Mouse (Mus musculus): Measurements from ENCODE around the gene Cenpx.
"Not testable (repeated sequence)": the region's sequence is repeated elsewhere in the genome, so short reads cannot be mapped to it uniquely, and the experiment has no call there.

Cenpx gene

DNA sequence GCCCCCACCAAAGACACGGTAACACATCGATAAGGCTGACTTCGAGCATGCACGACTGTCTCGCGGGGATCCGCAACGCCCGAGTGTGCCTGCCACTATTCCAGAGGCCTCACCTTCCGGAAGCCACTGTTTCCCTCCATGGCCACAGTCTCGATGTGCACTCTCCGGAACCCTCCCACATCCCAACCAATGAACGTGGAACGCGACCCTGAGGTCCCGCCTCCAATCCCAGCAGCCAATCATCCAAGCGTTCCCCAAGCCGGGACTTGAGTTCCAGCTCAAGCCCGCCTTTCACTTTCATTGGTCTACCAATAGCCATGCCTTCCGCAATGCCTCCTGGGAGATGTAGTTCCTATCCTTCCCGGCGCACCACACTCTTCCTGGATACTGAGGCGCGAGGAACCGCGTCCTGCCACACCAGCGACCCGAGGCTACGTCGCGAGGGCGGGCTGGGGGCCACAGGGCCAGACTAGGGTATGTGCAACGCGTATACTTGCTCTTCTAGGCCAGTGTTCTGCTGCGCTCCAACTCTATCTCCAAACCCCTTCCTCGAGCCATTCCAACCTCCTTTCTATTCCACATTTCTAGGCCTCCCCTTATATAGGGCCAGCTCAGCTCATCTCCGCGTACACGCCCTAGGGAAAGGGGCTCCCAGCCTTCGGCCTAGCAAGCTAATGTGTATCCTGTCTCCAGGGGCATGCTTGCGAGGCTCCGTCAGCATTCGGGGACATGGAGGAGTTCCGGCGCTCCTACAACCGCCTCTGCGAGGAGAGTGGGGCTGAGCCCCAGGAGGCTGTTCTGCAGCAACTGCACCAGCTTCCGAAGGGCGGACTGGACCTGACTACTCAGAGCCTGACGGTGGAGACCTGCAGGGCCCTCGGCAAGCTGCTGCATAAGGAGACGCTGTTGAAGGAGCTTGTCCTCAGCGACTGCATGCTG lies at the start of gene Cenpx, which contains the start of gene Lrrc45:
TSS of gene Cenpx (minus strand) at position 159 of the 939 bp plus-strand sequence.
TSS of gene Lrrc45 (plus strand) at position 346 of the 939 bp plus-strand sequence.
- peak; percentile 99 for DNase-seq (ENCODE audit: low spot score in 2 of 2)

DNA sequence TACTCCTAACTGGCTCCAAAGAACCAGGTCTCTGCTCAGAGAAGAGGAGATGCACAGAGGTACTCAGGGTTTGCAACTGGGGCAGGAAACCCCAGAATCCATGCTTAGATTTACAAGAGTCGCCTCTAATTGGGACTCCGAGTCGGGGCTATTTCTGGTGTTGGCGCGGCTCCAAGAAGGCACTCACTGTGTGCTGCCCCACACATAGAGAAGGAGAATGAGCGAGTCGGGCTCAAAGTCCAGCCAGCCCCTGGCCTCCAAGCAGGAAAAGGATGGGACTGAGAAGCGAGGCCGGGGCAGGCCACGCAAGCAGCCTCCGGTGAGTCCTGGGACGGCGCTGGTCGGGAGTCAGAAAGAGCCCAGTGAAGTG lies 49.1 kb upstream of the Cenpx start, which contains the start of gene Hmga1b:
TSS of gene Hmga1b (plus strand) at position 123 of the 370 bp plus-strand sequence.
- not testable (repeated sequence) for DNase-seq (ENCODE audit: low spot score in 2 of 2)

DNA sequence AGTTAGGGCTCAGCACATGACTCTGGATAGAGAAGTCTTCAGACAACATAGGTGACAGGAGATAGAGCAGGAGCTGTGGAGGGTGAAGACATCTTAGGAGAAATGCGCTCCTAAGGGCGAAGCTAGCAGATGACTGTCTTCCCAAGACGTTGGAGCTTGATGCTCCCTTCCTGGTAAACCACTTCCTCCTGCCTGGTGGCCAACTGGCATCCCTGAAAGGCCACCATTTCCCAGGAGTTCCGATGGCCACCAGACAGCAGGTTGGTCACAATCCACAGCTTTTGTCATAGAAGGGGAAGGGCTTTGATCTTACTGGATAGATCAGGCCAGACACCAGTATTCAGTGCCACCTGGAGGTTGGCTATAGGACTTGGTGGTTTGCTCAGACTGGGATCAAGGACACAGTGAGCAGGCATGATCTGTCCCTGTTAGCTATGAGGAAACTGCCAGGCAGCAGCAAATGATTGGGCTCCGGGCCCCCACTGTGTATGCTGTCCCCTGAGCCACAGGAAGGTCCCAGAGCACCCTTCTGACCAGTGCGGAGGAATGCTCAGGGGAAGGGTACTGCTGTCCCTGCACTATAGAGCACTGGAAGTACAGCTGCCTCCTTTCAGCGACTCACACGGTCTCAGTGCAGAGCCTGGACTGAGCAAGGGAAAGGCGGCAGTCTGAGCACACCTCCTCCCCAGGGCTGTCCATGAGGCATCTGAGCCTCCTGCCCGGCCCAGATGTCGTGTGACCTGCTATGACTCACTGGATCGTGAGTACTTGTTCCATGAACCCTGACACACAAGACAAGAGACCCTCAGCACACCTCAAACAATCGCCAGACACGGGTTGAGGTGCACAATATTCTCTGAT lies 48.5 kb upstream of the Cenpx start:
- no peak for DNase-seq (ENCODE audit: low spot score in 2 of 2)

DNA sequence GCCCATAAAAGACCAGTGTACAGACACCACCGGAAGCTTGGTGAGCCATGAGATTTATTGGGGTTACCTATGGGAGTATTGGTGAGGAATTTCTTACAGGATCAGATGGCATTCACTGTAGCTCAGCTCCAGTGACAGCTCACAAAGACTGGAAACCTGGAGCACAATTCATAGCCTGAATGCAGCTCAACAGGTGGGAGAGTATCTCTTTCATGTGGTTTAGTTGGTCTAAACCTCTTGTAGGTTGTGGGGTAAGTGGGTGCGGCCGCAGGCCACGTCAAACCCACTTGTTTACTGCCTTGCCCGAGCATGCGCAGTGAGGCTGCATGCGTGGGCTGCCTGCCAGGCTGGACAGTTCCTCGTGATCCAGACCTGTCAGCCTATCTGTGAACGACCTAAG lies 46.7 kb upstream of the Cenpx start:
- DNase-seq (ENCODE audit: low spot score in 2 of 2), result no peak

DNA sequence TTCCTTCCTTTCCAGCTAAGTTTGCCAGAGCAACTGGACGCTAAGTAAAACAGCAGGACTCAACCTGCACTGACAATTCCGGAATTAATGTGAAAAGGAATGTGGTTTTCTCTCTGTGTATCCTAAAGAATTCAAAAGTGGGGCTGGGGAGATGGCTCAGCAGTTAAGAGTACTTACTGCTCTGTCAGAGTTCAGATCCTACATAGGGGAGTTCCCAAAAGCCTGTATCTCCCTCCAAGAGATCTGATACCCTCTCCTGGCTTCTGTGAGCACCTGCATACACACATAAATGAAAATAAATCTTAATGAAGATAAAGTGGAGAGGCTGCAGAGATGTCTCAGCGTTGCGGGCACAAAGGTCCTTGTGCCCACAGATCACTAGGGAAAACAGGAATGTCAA lies 38.1 kb upstream of the Cenpx start:
- no peak for DNase-seq (ENCODE audit: low spot score in 2 of 2)

DNA sequence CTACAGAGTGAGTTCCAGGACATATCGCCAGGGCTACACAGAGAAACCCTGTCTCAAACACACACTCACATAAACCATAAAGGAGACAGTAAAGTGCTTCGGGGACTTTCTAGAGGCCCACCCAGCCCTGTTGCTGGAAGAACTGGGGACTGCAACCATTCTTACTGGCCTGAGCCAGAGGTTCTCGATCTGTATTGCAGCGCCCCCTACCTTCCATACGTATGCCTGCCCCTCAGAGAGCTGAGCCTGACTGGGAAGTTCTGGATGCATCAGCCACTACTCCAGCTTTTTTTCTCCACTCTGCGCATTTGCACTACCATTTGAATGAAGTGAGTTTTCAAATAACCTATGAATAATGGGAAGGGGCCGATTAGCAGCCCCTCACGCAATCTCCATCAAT lies 35.9 kb upstream of the Cenpx start:
- DNase-seq (ENCODE audit: low spot score in 2 of 2), result no peak

DNA sequence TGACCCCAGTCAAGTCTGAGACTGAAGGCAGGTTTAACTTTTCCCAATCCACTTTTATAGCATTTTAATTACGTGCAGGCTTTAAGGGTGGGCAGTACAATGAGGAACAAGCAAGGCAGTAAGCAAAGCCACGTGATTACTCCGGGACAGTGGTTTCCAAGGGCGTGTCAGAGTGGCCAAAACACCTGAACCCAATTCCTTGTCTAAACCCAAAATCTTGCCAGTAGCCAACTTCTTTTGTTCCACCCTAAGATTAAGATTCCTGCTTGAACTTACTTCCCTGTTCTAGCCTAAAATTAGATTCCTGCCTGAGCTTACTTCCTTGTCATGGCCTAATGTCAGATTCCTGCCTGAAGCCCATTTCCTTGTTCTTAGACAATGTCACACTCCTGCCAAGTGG lies 34.4 kb upstream of the Cenpx start:
- no peak for DNase-seq (ENCODE audit: low spot score in 2 of 2)

DNA sequence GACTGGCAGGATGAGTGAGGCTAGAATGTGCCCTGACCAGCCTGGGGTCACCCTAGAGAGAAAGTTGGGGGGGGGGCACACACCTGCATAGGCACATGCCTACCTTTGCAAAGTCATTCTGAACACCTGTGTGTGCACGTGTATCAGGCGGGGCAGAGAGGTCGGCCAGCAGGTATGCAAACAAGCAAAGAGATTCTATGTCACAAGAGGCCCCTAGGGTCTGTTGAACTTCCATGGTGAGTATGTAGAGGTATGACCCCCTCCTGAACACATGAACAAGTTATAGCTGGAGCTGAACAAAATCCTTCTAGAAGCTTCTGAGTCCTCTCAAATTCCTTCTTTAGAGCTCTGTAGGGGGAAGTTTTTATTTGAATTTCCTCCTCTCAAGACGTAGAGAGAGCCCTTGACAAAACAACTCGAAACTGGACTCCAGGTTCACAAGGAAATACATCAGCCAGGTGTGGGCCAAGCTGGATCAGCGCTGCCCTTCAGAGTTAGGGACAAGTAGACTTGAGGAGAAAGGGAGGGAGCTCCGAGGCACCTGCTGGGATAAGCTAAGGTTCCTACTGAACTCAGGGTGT lies 30.7 kb upstream of the Cenpx start:
- DNase-seq (ENCODE audit: low spot score in 2 of 2), result no peak

DNA sequence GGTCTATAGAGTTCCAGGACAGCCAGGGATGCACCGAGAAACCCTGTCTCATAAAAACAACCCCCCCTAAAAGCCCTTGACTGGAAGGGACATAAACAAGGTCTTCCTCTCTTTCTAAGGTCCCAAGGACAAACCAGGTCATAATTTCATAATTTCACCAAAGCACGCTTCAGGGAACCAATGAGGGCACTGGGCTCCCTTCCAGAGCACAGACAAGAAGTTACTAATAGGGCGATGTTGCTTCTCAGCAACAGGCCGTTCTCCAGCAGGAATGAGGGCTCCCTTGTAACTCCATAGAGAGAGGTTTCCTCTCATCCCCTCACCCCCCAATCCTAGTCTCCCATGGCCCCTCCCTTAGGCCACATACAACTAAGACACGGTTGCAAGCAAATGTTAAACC lies 27.4 kb upstream of the Cenpx start:
- DNase-seq (ENCODE audit: low spot score in 2 of 2), result no peak

DNA sequence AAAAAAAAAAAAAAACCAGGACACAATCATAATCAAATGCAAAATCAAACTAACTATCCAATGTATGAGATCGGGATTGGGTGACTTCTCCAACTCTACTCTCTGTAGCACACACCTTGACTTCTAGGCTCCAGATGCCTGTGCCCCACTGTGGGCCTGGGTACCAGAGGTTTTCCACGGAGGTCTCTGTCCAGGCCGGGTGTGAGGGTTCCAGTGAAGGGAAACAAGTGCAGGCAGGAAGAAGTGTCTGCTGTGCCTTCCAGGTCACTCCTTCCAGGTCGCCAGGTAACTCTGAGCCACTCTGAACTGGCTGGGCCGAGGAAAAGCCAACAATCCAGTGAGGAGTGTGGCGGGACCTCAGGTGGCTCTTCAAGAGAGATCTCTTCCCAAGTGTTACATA lies 22.9 kb upstream of the Cenpx start:
- no peak for DNase-seq (ENCODE audit: low spot score in 2 of 2)

DNA sequence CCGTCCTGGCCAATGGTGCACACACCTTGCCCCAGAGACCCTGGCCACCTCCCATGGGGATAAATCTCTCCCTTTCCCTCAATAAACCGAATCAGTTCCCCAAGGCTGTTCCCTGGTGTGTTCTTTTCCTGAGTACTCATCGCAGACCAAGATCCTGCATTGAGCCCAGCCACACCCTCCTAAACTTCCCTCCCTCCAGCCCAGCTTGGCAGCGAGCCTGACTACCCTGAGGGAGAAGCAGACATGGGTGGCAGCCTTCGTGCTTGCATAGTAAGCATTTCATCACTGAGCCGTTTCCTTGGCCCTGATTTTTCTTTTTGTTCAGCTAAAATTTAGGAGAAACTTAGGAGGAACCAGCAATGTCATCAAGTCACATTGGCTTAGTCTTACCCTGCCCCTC lies 20.0 kb upstream of the Cenpx start:
- DNase-seq (ENCODE audit: low spot score in 2 of 2), result no peak

DNA sequence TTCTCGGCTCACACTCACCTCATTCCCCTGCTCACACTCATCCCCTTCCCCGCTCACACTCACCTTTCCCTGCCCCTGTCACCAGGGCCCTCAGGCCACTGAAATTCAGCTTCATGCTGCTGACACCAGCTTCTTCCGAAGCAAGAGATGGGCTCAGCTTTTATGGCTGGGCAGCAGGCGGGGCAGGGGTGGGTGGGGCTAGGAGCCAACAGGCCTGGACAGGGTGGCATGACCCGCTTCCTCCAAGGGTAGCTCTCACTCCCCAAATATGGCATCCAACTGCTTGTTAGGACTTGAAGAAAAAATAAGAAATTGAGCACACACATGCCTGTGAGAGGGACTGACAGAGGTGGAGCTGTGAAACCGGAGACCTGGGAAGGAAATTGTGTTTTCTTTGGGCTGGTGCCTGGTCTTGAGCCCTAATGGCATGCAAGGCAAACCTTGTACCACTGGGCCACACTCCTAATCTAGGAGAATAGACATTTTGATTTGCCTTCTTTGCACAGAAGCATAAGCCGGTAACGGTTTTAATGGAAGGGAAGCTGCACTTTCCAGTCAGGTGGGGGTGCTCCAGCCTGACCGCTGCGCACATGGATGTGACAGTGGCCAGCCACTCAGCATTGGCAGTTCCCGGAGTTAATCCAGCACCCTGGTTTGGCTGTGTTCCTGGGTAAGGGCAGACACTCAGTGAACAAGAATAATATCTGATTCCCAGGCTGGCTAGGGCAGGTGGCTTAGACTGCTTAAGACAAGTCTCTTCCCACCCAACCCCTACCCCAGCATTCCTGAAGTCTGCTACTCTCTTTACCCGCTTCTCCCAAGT lies 18.5 kb upstream of the Cenpx start, which contains the start of gene Cbr2:
TSS of gene Cbr2 (minus strand) at position 257 of the 823 bp plus-strand sequence.
- no peak for DNase-seq (ENCODE audit: low spot score in 2 of 2)

DNA sequence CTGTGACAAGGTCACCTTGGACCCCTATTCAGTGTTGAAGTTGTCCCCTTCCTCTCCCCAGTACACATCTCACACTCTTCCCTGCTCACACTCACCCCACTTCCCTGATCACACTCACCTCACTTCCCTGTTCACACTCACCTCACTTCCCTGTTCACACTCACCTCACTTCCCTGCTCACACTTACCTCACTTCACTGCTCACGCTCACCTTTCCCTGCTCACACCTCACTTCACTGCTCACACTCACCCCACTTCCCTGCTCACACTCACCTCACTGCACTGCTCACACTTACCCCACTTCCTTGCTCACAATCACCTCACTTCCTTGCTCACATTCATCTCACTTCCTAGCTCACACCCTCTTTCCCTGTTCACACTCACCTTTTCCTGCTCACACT lies 17.9 kb upstream of the Cenpx start:
- no peak for DNase-seq (ENCODE audit: low spot score in 2 of 2)

DNA sequence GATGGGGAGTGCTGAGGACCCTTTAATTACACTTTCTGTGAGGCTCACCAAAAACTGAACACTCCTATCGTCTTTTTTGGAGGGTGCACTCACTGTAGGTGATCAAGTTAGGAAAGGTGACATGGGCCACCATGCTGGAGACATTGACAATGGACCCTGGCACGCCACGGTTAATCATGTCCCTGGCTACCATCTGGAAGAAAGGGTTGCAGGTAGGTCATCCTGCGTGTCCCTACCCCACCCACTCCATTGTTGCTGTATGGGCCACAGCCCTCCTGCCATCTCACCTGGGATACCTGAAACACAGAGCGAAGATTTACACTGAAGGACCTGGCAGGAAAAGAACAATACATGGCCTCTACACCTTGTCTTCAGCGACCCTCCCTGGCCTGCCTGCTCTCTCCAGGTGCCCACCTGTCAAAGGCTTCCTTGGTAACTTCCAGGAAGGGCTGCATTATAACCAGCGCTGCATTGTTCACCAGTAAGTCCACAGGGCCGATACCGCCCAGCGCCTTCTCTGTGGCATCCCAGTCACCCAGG lies 16.9 kb upstream of the Cenpx start:
- DNase-seq (ENCODE audit: low spot score in 2 of 2), result no peak

DNA sequence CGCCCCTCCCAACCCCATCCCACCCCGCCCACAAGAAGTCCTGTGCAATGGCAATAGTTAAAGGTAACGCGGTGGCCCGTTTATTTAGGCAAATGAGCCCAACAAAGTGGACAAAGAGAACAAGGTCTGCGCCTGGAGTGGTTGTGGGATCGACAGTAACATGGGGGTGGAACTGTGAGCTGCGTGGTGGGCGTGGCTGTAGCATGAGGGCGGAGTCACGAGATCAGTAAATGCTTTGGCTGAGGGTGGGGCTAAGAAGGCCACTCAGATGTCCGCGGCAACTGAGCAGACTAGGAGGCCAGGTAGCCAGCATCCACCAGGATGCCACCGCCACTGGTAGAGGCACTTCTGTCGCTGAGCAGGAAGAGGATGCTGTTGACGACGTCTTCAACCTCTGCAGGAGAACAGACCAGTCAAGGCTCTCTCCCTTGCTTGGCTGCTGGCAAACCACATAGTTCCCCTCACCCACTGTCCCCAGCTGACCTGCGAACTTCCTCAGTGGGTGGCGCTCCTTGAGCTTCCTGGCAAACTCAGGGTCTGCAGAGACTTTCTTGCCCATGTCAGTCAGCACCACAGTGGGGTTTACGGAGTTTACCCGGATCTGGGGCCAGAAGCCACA lies 16.0 kb upstream of the Cenpx start:
- peak; percentile 32 to 41 for DNase-seq (ENCODE audit: low spot score in 2 of 2)

DNA sequence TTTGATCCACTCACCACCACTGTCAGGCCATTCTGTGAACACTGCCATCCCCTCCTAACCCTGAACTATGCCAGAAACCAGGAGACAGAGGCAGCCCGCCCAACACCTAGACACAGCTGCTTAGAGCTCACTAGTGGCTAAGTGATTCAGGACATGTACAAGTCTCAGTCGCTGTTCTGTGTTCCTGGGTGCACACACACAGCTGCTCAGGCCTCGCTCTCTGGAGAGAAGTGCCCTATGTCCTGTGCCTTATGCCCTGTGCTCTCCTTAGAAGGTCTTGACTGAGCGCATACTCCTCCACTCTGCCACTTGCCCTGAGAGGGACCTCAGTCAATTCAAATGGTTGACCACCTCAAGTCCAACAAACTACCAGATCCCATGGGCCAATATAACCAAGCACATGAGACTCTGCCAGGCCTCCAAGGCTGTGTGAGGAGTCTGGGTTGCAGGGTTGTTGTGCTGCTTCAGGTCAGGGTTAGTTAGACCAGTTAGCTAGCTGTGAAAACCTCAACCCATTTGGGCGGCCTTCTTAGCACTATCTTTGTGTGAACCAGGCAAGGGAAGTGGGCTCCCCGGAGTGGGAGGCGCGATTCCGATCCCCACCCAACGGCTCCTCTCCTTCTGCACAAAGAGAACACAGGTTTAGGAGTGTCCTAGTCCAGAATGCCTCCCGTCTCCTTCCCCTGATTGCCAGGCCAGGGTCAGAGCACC lies 15.1 kb upstream of the Cenpx start:
- no peak for DNase-seq (ENCODE audit: low spot score in 2 of 2)

DNA sequence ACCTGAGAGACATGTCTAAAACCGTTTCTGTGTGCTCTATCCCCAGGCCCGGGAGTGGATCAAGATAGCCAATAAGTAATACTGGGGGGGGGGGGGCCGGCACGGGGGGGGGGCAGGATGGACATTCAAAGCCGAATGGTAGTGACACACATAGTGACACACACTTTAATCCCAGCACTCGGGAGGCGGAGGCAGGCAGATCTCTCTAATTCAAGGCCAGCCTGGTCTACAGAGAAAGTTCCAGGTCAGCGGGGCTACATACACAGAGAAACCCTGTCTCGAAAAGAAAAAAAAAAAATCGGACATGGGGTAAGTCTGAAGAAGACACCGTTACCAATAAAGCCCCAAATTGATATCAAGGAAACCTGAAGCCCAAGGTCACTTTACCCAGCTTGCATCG lies 14.0 kb upstream of the Cenpx start:
- no peak for DNase-seq (ENCODE audit: low spot score in 2 of 2)

DNA sequence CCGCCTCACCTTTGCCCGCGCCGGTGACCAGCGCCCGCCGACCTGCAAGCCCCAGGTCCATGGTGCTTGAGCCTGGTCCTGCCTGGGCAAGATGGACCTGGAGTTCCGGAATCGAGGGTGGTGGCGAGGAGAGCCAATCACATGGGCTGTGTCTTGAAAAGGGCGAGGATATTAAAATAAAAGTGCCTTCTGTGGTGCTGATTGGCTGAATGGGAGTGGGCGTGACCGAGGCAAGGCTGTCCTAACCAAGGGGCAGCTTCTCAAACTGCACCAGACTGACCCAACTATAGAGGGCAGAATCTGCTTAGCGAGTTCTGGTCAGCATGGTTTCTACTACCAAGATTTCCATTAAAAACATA lies 13.6 kb upstream of the Cenpx start, which contains the start of gene Dcxr:
TSS of gene Dcxr (minus strand) at position 113 of the 359 bp plus-strand sequence.
- DNase-seq (ENCODE audit: low spot score in 2 of 2), result peak; percentile 88 to 90

DNA sequence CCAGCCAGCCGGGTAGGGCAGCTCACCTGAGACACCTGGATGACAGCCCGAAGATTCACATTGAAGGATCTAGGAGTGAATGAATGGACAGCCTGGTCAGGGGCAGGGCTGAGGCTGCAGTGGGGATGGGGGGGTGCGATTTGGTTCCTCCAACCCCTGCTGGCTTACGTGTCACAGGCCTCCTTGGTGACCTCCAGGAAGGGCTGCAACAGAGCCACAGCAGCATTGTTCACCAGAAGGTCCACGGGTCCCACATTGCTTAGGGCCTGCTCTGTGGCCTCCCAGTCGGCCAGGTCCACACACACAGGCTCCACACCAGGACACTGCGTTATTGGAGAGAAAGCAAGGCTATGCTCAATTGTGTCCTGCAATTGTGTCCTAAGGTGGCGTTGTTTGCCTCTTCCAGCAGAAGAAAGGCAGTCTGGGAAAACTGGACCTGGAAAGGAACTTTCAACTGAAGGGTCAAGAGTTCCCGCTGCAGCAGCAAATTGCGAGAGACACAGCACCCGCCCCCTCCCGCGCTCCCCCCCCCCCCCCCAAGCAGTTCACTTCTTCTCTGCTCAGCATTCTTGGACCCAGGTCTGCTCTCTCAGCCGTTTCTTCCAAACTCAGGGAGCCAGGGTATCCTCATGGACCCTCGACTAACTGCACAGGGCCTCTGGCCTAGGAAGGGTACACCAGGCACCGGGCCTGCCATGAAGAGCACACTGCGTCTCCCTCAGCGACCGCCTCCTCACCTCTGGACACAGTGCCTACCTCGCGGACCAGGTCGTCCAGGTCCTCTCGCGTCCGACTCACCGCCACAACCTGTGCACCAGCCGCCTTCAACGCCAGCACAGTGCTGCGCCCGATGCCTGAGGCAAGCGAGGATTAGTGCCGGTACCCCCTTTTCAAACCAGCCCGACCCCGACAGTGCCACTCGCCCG lies 13.0 kb upstream of the Cenpx start:
- DNase-seq (ENCODE audit: low spot score in 2 of 2), result no peak

Data from right cerebral cortex, postnatal 10 days (tissue).